Mouse (Mus musculus) cerebellum, adult 2 months (tissue): ENCODE measurements at regions not wholly inside any gene's neighbourhood (a gene's known extent, or its start where the extent isn't known, plus 50 kb on each side); places are given as distances from the start of the nearest gene placed in this dataset.

ENCODE experiments used
- DNase-seq, 2 experiments: peaks; one replicate each; pipeline ENCODE4 v3.0.0; 2021
- H3K27ac ChIP-seq: fragments of 200-500 bp; 2 replicates; pipeline ENCODE4 v1.5.1; 2012; ENCODE audit warnings: low read length, control low read depth, inconsistent platforms; ENCODE audit not compliant: insufficient read depth
- H3K27me3 ChIP-seq: fragments of 200-500 bp; 2 replicates; pipeline ENCODE4 v1.6.1; 2012; ENCODE audit warnings: inconsistent platforms, mild to moderate bottlenecking, low read length, moderate library complexity; ENCODE audit not compliant: control insufficient read depth, insufficient read depth
- H3K4me1 ChIP-seq: fragments of 200-500 bp; 2 replicates; pipeline ENCODE4 v1.6.1; 2011; ENCODE audit warnings: low read length; ENCODE audit not compliant: control insufficient read depth, insufficient read depth
- H3K4me3 ChIP-seq: fragments of 200-500 bp; replicated peaks from 2 replicates; pipeline ENCODE3; 2011; ENCODE audit warnings: mild to moderate bottlenecking, low read depth, low read length, control low read depth; ENCODE audit not compliant: insufficient read depth
- CTCF ChIP-seq: fragments of 200-500 bp; IDR thresholded peaks from 2 replicates; pipeline ENCODE4 v1.5.1; 2011; ENCODE audit warnings: low read depth, mild to moderate bottlenecking, control low read depth, low read length, moderate library complexity, borderline replicate concordance; ENCODE audit not compliant: insufficient read depth
- POLR2A ChIP-seq: fragments of 200-500 bp; IDR thresholded peaks from 2 replicates; pipeline ENCODE4 v1.6.1; 2011; ENCODE audit warnings: low read length, control low read depth, borderline replicate concordance; ENCODE audit not compliant: insufficient read depth
- WGBS: fragments of 180-500 bp; shearing (Covaris S2); methylation state at CpG from one replicate; pipeline ENCODE4 v1.1.7; 2018; 5-methylcytosine and 5-hydroxymethylcytosine counted together

DNA sequence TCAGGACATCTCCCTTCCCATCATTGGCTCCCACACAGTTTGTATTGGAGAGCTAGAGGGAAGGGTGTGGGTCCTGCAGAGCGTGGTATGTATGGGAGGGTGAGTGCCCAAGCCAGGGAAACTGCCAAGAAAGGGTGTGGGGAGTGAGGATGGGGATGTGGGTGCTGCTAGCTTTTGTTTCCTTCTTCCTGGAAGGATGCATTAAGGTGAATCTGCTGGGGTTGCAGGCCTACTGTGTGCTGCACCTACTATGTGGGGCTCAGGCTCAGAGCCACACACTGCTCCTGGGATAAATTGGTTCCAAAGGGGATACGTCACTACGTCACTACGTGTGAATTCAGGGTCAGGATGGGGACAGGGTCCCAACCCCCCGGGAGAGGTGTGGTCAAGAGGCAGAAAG is 79.7 kb upstream of the Lhx5 start:
- no peaks in the 10 kb centered on the region for H3K27me3 ChIP-seq
- no peak for DNase-seq
- 78% methylated on average over 5 of the region's 5 CpGs for WGBS

DNA sequence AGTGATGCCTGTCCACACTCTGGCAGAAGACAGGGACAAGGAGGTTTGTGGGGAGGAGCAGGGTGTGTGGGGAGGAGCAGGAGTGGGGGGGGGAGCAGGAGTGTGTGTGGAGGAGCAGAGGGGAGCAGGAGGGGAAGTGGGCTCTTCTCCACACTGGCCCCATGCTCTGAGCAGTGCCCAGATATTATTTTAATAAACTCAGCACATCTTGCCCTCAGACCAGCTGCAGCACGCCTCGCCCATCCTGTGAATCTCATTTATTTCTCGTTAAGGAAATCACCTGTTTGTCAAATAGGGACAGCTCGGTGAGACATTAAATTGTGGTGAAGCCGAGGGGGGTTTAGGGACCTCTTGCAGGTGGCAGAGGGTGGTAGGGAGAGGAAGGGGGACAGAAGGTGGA is 77.8 kb upstream of the Lhx5 start:
- TF ChIP-seq CTCF (no peak), POLR2A (no peak)
- WGBS, result 77% methylated on average over 5 of the region's 5 CpGs
- no peak for DNase-seq
- Histone ChIP-seq H3K27ac (no peak overlapping the region), H3K27me3 (no peaks in the 10 kb centered on the region), H3K4me1 (no peaks in the 10 kb centered on the region; the same call in 1 of the 2 replicates), H3K4me3 (no peak overlapping the region)

More for the DNA sequence above, 79.7 kb upstream of the Lhx5 start:
- TF ChIP-seq CTCF, result no peak
- no peak for TF ChIP-seq POLR2A
- no peak overlapping the region for H3K27ac ChIP-seq
- H3K4me1 ChIP-seq, result no peaks in the 10 kb centered on the region; the same call in 1 of the 2 replicates
- no peak overlapping the region for H3K4me3 ChIP-seq

DNA sequence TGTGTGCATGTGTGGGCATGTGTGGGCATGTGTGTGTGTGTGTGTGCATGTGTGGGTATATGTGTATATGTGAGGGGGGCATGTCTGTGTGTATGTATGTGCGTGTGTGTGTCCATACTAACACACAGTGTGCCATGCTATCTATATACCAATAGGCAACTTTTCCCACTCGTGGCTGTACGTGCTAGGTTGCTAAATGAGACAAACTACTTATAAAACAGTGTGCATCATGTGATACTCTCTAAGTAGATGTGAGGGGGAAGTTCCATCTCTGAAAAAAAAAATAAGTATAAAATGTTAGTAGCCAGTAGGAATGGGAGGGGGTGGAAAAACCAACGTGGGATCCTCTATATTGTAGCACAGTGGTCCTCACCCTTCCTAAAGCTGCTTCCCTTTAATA is 74.5 kb upstream of the Lhx5 start:
- Histone ChIP-seq H3K27ac (no peak overlapping the region), H3K4me3 (no peak overlapping the region), H3K4me1 (no peaks in the 10 kb centered on the region; the same call in 1 of the 2 replicates), H3K27me3 (no peaks in the 10 kb centered on the region; the same call in 1 of the 2 replicates)
- 88% methylated on average over 4 of the region's 4 CpGs for WGBS
- no peak for DNase-seq
- TF ChIP-seq POLR2A, result no peak
- TF ChIP-seq CTCF, result no peak

DNA sequence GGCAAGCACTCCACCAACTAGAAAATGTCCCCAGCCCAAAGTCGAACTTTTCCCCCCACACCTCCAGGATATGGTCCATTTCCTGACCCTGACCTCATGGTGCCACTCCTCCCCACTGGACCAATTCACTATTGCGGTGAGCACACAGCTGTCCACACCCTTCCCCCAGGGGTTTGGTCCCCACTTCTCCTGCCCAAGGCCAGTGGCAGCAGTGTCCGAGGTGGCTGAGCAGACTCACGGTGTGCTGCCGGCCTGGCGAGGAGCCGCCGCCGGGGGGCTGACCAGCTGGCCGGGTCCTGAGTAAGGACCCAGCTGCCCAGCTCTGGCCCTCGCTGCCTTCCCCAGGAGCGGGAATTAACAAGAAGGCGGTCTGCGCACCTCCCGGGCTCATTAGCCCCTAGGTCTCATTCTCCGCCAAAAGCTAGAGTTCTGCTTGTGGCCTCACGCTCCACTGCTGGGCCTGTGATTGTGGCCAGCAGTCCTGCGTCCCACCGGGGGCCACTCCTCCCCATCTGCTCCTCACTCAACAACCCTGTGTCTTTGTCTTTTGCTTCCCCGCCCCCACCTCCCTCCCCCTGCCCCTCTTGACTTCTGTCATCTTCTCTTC is 73.3 kb upstream of the Lhx5 start:
- TF ChIP-seq CTCF (no peak), POLR2A (no peak)
- WGBS, result 11% methylated on average over 20 of the region's 20 CpGs
- H3K4me1 ChIP-seq, result no peaks in the 10 kb centered on the region; the same call in 1 of the 2 replicates
- no peak for DNase-seq
- no peak overlapping the region for H3K4me3 ChIP-seq
- H3K27me3 ChIP-seq, result no peaks in the 10 kb centered on the region; the same call in 1 of the 2 replicates
- H3K27ac ChIP-seq, result no peak overlapping the region

DNA sequence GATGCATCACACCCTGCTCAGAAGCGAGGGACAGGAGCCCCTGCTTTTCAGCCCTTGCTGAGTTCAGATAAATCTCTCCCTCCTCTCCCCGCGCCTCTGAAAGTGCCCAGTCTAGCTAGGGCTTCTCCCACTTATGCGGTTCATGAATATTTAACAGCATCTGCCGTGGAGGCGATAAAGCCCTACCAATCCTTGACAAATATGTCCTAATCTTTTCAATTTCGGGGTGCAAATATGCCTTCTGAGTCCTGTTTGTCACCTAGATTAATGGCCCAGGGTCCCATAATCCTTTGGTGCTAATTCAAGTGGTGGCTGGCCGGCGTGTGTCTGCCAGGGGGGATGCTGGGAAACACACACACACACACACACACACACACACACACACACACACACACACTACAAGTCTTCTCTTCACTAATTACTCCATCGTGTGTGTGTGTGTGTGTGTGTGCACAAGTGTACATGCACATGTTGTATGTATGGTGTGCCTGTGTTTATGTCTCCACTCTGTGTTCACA is 65.5 kb upstream of the Lhx5 start:
- no peak overlapping the region for H3K27ac ChIP-seq
- 36% methylated on average over 10 of the region's 10 CpGs for WGBS

DNA sequence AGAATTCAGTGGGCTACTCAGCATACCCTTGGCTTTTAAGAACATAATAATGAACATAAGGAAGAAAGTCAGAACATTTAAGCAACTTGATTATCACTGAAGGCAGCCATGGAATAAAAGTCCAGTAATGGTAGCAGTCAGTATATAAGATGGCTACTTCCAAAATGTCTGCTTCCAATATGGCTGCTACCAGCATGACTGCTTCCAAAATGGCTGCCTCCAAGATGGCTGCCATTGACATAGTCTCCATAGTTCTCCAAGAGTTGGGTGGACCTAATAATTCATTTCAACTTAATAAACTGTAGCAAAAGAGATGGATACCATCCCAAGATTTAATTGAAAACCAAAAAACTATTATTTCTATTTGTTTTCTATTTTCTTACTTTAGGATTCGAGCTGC is 62.7 kb upstream of the Lhx5 start:
- WGBS, result 92% methylated on average over 1 of the region's 1 CpGs
- H3K27ac ChIP-seq, result no peak overlapping the region
- DNase-seq, result no peak
- H3K4me3 ChIP-seq, result no peak overlapping the region
- peaks cover 8% of the 10 kb centered on the region; the same call in 1 of the 2 replicates for H3K4me1 ChIP-seq
- no peaks in the 10 kb centered on the region for H3K27me3 ChIP-seq
- TF ChIP-seq CTCF (no peak), POLR2A (no peak)

More for the DNA sequence above, 65.5 kb upstream of the Lhx5 start:
- H3K4me1 ChIP-seq, result no peaks in the 10 kb centered on the region
- no peak overlapping the region for H3K4me3 ChIP-seq
- DNase-seq, result no peak
- no peaks in the 10 kb centered on the region; the same call in 1 of the 2 replicates for H3K27me3 ChIP-seq
- no peak for TF ChIP-seq POLR2A
- no peak for TF ChIP-seq CTCF

DNA sequence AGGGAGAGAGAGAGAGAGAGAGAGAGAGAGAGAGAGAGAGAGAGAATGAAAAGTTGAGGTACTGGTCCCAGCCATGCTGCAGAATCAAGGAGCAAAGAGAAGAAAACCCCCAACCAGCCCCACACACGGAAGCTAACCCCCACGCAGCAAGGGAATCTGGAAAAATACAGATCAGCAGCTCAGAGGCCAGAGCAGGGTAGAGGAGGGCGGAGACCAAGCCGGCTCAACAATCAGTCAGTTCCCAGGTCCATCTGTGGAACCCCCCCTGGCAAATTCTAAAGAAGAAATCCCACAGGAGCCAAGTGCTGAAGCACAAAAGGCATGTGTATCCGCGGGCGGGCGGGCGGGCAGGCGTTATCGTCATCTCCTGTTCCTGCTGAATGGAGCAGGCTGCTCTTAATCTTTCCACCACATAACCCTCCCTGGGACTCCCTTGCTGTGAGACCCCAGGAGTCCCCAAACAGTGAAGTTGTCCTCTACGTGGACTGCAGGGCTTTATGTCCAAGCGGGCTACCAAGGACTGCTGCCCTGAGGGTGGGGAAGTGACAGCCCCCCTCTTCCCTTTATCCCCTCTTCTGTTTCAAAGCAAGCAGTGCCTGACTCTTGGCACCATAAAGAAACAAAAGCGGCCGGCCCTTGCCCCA is 60.2 kb upstream of the Lhx5 start:
- no peaks in the 10 kb centered on the region for H3K27me3 ChIP-seq
- TF ChIP-seq CTCF, result no peak
- TF ChIP-seq POLR2A, result no peak
- no peak overlapping the region for H3K4me3 ChIP-seq
- 40% methylated on average over 15 of the region's 15 CpGs for WGBS
- H3K27ac ChIP-seq, result no peak overlapping the region
- peaks cover 8% of the 10 kb centered on the region; the same call in 1 of the 2 replicates for H3K4me1 ChIP-seq
- no peak for DNase-seq

DNA sequence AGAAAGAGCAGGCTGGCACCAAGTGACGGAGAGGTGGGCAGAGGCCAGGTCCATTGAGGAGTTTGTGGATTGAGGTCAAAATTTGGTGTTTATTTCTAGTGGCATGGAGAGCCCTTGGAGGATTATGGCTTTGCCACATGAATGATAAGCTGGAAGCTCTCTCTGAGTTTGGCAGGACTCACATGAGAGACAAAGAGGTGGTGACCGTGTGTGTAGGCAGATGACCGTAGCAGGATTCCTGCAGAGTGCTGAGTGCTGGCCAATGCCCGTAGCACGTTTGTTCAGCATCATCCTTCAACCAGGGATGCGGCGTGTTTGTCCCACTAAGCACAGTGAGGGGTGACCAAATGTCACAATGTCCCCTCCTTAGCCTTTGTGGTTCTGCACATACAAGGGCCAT is 58.1 kb upstream of the Lhx5 start:
- 13% methylated on average over 7 of the region's 7 CpGs for WGBS
- no peaks in the 10 kb centered on the region for H3K27me3 ChIP-seq
- peaks cover 8% of the 10 kb centered on the region; the same call in 1 of the 2 replicates for H3K4me1 ChIP-seq
- H3K27ac ChIP-seq, result no peak overlapping the region
- peak; percentile 13 to 37 for DNase-seq
- TF ChIP-seq CTCF (no peak), POLR2A (no peak)
- H3K4me3 ChIP-seq, result no peak overlapping the region
